35 mouse cellular contexts compared by ENCODE assay signal in genomic region chr6:16646269-16646668, GRCm38 (mm10).
"Had no signal": no experiment of that assay in that cellular context is flagged by ENCODE, and none has a peak within 500 bp of the region (broad histone marks: within the 10 kb centered on the region; RNA-seq: fewer than 3 reads in every experiment).

No protein-coding gene starts in this region.

- H3K4me1 ChIP-seq: heart, embryonic 10.5 days; heart, embryonic 12.5 days; heart, embryonic 13.5 days; heart, embryonic 15.5 days; hindbrain, embryonic 10.5 days; hindbrain, embryonic 12.5 days; hindbrain, embryonic 13.5 days; hindbrain, embryonic 15.5 days; intestine, embryonic 15.5 days; kidney, embryonic 15.5 days had no signal

- H3K9me3 ChIP-seq: heart, embryonic 10.5 days; heart, embryonic 12.5 days; heart, embryonic 13.5 days; heart, embryonic 15.5 days; hindbrain, embryonic 10.5 days; hindbrain, embryonic 12.5 days; hindbrain, embryonic 13.5 days; hindbrain, embryonic 15.5 days; intestine, embryonic 15.5 days; kidney, embryonic 15.5 days had no signal

- H3K9ac ChIP-seq: heart, embryonic 12.5 days; heart, embryonic 13.5 days; heart, embryonic 15.5 days; hindbrain, embryonic 12.5 days; hindbrain, embryonic 13.5 days; hindbrain, embryonic 14.5 days; hindbrain, embryonic 15.5 days; intestine, embryonic 15.5 days; kidney, embryonic 15.5 days had no signal

- H3K4me2 ChIP-seq: heart, embryonic 11.5 days; heart, embryonic 12.5 days; heart, embryonic 13.5 days; heart, embryonic 15.5 days; hindbrain, embryonic 12.5 days; hindbrain, embryonic 13.5 days; hindbrain, embryonic 14.5 days; hindbrain, embryonic 15.5 days; intestine, embryonic 15.5 days; kidney, embryonic 15.5 days had no signal

- H3K36me3 ChIP-seq: heart, embryonic 10.5 days; heart, embryonic 12.5 days; heart, embryonic 13.5 days; heart, embryonic 15.5 days; hindbrain, embryonic 10.5 days; hindbrain, embryonic 12.5 days; hindbrain, embryonic 13.5 days; hindbrain, embryonic 15.5 days; intestine, embryonic 15.5 days; kidney, embryonic 15.5 days had no signal

- H3K27ac ChIP-seq: heart, adult 2 months; heart, embryonic 10.5 days; heart, embryonic 13.5 days; heart, embryonic 15.5 days; hindbrain, embryonic 10.5 days; hindbrain, embryonic 12.5 days; hindbrain, embryonic 13.5 days; hindbrain, embryonic 14.5 days; hindbrain, embryonic 15.5 days; hindbrain, postnatal 0 days; intestine, embryonic 15.5 days; kidney, embryonic 15.5 days; kidney, postnatal 0 days; layer of hippocampus, adult 2 months had no signal

- H3K4me3 ChIP-seq: heart, adult 2 months; heart, embryonic 10.5 days; heart, embryonic 12.5 days; heart, embryonic 13.5 days; heart, embryonic 15.5 days; hindbrain, embryonic 10.5 days; hindbrain, embryonic 12.5 days; hindbrain, embryonic 13.5 days; hindbrain, embryonic 15.5 days; intestine, embryonic 15.5 days; kidney, embryonic 15.5 days; layer of hippocampus, adult 2 months had no signal

- ATAC-seq: hindbrain, embryonic 16.5 days; hindbrain, postnatal 0 days; inflammation-experienced regulatory T-cells, adult 6 months; intestine, embryonic 15.5 days; intestine, embryonic 16.5 days; intestine, postnatal 0 days had no signal

- H3K27me3 ChIP-seq: heart, embryonic 12.5 days; heart, embryonic 13.5 days; heart, embryonic 15.5 days; hindbrain, embryonic 12.5 days; hindbrain, embryonic 13.5 days; hindbrain, embryonic 15.5 days; intestine, embryonic 15.5 days; kidney, embryonic 15.5 days had no signal

- DNase-seq: heart, adult 2 months; heart, postnatal 10 days; heart, postnatal 14 days; heart, postnatal 36 days; heart, postnatal 4 days; kidney, adult 11 months; kidney, adult 18-20 months; kidney, adult 2 months; kidney, adult 8-10 months; kidney, adult 9 months; kidney, postnatal 10 days; kidney, postnatal 14 days; kidney, postnatal 36 days; kidney, postnatal 4 days; layer of hippocampus, adult 9-11 months; layer of hippocampus, postnatal 36 days had no signal
